Mouse (Mus musculus) splenic B cell, adult 2 months (primary cell): ENCODE results near the gene Stx4a.

Experiments used
- DNase-seq: peaks from one replicate; pipeline ENCODE4 v3.0.0-alpha.2; 2011; ENCODE audit warnings: low read depth, low spot score
- H3K27me3 ChIP-seq: 2 replicates; pipeline ENCODE4 v1.6.1; 2012; ENCODE audit warnings: mild to moderate bottlenecking, low read length, moderate library complexity, mixed read lengths; ENCODE audit not compliant: control insufficient read depth, poor library complexity, insufficient read depth, severe bottlenecking
- H3K36me3 ChIP-seq: 2 replicates; pipeline ENCODE4 v1.6.1; 2012; ENCODE audit warnings: mild to moderate bottlenecking, low read length, moderate library complexity, mixed read lengths; ENCODE audit not compliant: control insufficient read depth, poor library complexity, insufficient read depth, severe bottlenecking

The Stx4a gene

GRCm38 (mm10) chr7:127808821-127809220, 15.3 kb upstream of the Stx4a start:
- no peak for DNase-seq
- Histone ChIP-seq H3K36me3 (no peaks in the 10 kb centered on the region), H3K27me3 (no peaks in the 10 kb centered on the region)

- no peaks in the 10 kb centered on the region for H3K27me3 ChIP-seq
- no peaks in the 10 kb centered on the region for H3K36me3 ChIP-seq
- no peak for DNase-seq
These were observed 14.2 kb upstream of the Stx4a start for GRCm38 (mm10) chr7:127809846-127810245.

GRCm38 (mm10) chr7:127810650-127811049, 13.4 kb upstream of the Stx4a start:
- Histone ChIP-seq H3K27me3 (no peaks in the 10 kb centered on the region), H3K36me3 (no peaks in the 10 kb centered on the region)
- DNase-seq, result no peak

- DNase-seq, result no peak
- no peaks in the 10 kb centered on the region for H3K36me3 ChIP-seq
- no peaks in the 10 kb centered on the region for H3K27me3 ChIP-seq
These were observed 12.9 kb upstream of the Stx4a start for GRCm38 (mm10) chr7:127811240-127811639.

- Histone ChIP-seq H3K27me3 (no peaks in the 10 kb centered on the region), H3K36me3 (no peaks in the 10 kb centered on the region)
- DNase-seq, result no peak
These were observed 11.8 kb upstream of the Stx4a start for GRCm38 (mm10) chr7:127812292-127812691.

- Histone ChIP-seq H3K27me3 (no peaks in the 10 kb centered on the region), H3K36me3 (no peaks in the 10 kb centered on the region)
- DNase-seq, result no peak
These were observed 10.3 kb upstream of the Stx4a start for GRCm38 (mm10) chr7:127813821-127814220.

GRCm38 (mm10) chr7:127814241-127814921, 9.7 kb upstream of the Stx4a start:
- Histone ChIP-seq H3K36me3 (no peaks in the 10 kb centered on the region), H3K27me3 (no peaks in the 10 kb centered on the region)
- no peak for DNase-seq

GRCm38 (mm10) chr7:127815116-127815665, 8.9 kb upstream of the Stx4a start:
- no peaks in the 10 kb centered on the region for H3K27me3 ChIP-seq
- no peak for DNase-seq

GRCm38 (mm10) chr7:127815954-127816821, 7.9 kb upstream of the Stx4a start:
- DNase-seq, result no peak
- Histone ChIP-seq H3K36me3 (no peaks in the 10 kb centered on the region), H3K27me3 (no peaks in the 10 kb centered on the region)

More at GRCm38 (mm10) chr7:127815116-127815665, 8.9 kb upstream of the Stx4a start:
- no peaks in the 10 kb centered on the region for H3K36me3 ChIP-seq

- no peaks in the 10 kb centered on the region for H3K36me3 ChIP-seq
- H3K27me3 ChIP-seq, result no peaks in the 10 kb centered on the region
- no peak for DNase-seq
These were observed 7.0 kb upstream of the Stx4a start for GRCm38 (mm10) chr7:127817053-127817452.

- no peaks in the 10 kb centered on the region for H3K36me3 ChIP-seq
- no peaks in the 10 kb centered on the region for H3K27me3 ChIP-seq
- DNase-seq, result no peak
These were observed 6.3 kb upstream of the Stx4a start for GRCm38 (mm10) chr7:127817776-127818175.

- Histone ChIP-seq H3K27me3 (no peaks in the 10 kb centered on the region; the same call in 1 of the 2 replicates), H3K36me3 (no peaks in the 10 kb centered on the region)
- no peak for DNase-seq
These were observed 3.1 kb upstream of the Stx4a start for GRCm38 (mm10) chr7:127820836-127821509.

GRCm38 (mm10) chr7:127822494-127822893, 1.6 kb upstream of the Stx4a start:
- H3K36me3 ChIP-seq, result no peaks in the 10 kb centered on the region
- DNase-seq, result no peak
- no peaks in the 10 kb centered on the region; the same call in 1 of the 2 replicates for H3K27me3 ChIP-seq

GRCm38 (mm10) chr7:127823236-127824171, 590 bp upstream of the Stx4a start:
- Histone ChIP-seq H3K36me3 (no peaks in the 10 kb centered on the region), H3K27me3 (no peaks in the 10 kb centered on the region; the same call in 1 of the 2 replicates)
- DNase-seq, result no peak
